Mouse (Mus musculus): ENCODE measurements around the gene Sept1. TPM values are rescaled to one million over a fixed set of nuclear protein-coding genes. Genes with fewer than 3 reads are reported as not detected.

Gene Sept1
- polyA plus RNA-seq, 1 experiment: 2.2 TPM

GRCm38 (mm10) chr7:127255965-127256364, 23.0 kb upstream of the Sept1 start:
- H3K36me3 ChIP-seq (ENCODE audit: control insufficient read depth, insufficient read depth): no peaks in the 10 kb centered on the region
- H3K4me2 ChIP-seq (ENCODE audit: low read depth): no peak overlapping the region
- TF ChIP-seq TCF3 (IDR thresholded peaks at IDR 0.05; ENCODE audit: insufficient read length, low read depth) (no peak), CEBPB (IDR thresholded peaks at IDR 0.05; ENCODE audit: insufficient read depth, poor library complexity, severe bottlenecking) (no peak), REST (IDR thresholded peaks at IDR 0.05; ENCODE audit: insufficient read depth, insufficient read length) (no peak), MYOG (IDR thresholded peaks at IDR 0.05; ENCODE audit: control insufficient read depth in 1 of 3, insufficient read depth in 1 of 3, insufficient read length in 2 of 3, low read depth in 2 of 3) (no peak), MYOD1 (IDR thresholded peaks at IDR 0.05; ENCODE audit: control insufficient read depth in 1 of 3, insufficient read length in 2 of 3, low read depth in 2 of 3) (no peak), POLR2AphosphoS2 (IDR thresholded peaks at IDR 0.05; ENCODE audit: insufficient read length, low read depth) (no peak), POLR2A (IDR thresholded peaks at IDR 0.05; ENCODE audit: insufficient read length, low read depth) (no peak), USF1 (IDR thresholded peaks at IDR 0.05; ENCODE audit: low read depth) (no peak), E2F4 (IDR thresholded peaks at IDR 0.05; ENCODE audit: insufficient read depth) (no peak), SRF (IDR thresholded peaks at IDR 0.05; ENCODE audit: control insufficient read depth, insufficient read length, low read depth) (no peak), TCF12 (IDR thresholded peaks at IDR 0.05; ENCODE audit: insufficient read depth, poor library complexity, severe bottlenecking) (no peak), MAX (IDR thresholded peaks at IDR 0.05; ENCODE audit: low read depth) (no peak)
- H3ac ChIP-seq (ENCODE audit: control insufficient read depth, insufficient read length): no peak overlapping the region
- H3K4me3 ChIP-seq: no peak overlapping the region
- H3K27me3 ChIP-seq (ENCODE audit: control insufficient read depth, insufficient read depth, insufficient read length): no peaks in the 10 kb centered on the region
- H3K79me2 ChIP-seq (ENCODE audit: control insufficient read depth, insufficient read depth): no peaks in the 10 kb centered on the region

GRCm38 (mm10) chr7:127255008-127255407, 22.1 kb upstream of the Sept1 start:
- peak overlapping the region; percentile 42 for H3ac ChIP-seq (ENCODE audit: control insufficient read depth, insufficient read length)
- H3K27me3 ChIP-seq (ENCODE audit: control insufficient read depth, insufficient read depth, insufficient read length): no peaks in the 10 kb centered on the region
- peak overlapping the region; percentile 23 for H3K4me3 ChIP-seq
- H3K36me3 ChIP-seq (ENCODE audit: control insufficient read depth, insufficient read depth): no peaks in the 10 kb centered on the region
- TF ChIP-seq POLR2AphosphoS2 (IDR thresholded peaks at IDR 0.05; ENCODE audit: insufficient read length, low read depth): no peak
- TF ChIP-seq REST (IDR thresholded peaks at IDR 0.05; ENCODE audit: insufficient read depth, insufficient read length): no peak
- no peaks in the 10 kb centered on the region for H3K79me2 ChIP-seq (ENCODE audit: control insufficient read depth, insufficient read depth)
- H3K4me2 ChIP-seq (ENCODE audit: low read depth): peak overlapping the region; percentile 92

- Histone ChIP-seq H3K4me2 (ENCODE audit: low read depth) (peak overlapping the region; percentile 92), H3K4me3 (peak overlapping the region; percentile 23), H3K27me3 (ENCODE audit: control insufficient read depth, insufficient read depth, insufficient read length) (no peaks in the 10 kb centered on the region), H3K79me2 (ENCODE audit: control insufficient read depth, insufficient read depth) (no peaks in the 10 kb centered on the region), H3K36me3 (ENCODE audit: control insufficient read depth, insufficient read depth) (no peaks in the 10 kb centered on the region), H3ac (ENCODE audit: control insufficient read depth, insufficient read length) (peak overlapping the region; percentile 42)
- peak; percentile 46 for TF ChIP-seq SRF (IDR thresholded peaks at IDR 0.05; ENCODE audit: control insufficient read depth, insufficient read length, low read depth)
- TF ChIP-seq POLR2AphosphoS2 (IDR thresholded peaks at IDR 0.05; ENCODE audit: insufficient read length, low read depth): peak; percentile 93
- TF ChIP-seq REST (IDR thresholded peaks at IDR 0.05; ENCODE audit: insufficient read depth, insufficient read length): no peak
- TF ChIP-seq E2F4 (IDR thresholded peaks at IDR 0.05; ENCODE audit: insufficient read depth): peak; percentile 74
- no peak for TF ChIP-seq USF1 (IDR thresholded peaks at IDR 0.05; ENCODE audit: low read depth)
- no peak for TF ChIP-seq MYOD1 (IDR thresholded peaks at IDR 0.05; ENCODE audit: control insufficient read depth in 1 of 3, insufficient read length in 2 of 3, low read depth in 2 of 3)
- TF ChIP-seq POLR2A (IDR thresholded peaks at IDR 0.05; ENCODE audit: insufficient read length, low read depth): peak; percentile 78
- no peak for TF ChIP-seq TCF12 (IDR thresholded peaks at IDR 0.05; ENCODE audit: insufficient read depth, poor library complexity, severe bottlenecking)
- no peak for TF ChIP-seq MAX (IDR thresholded peaks at IDR 0.05; ENCODE audit: low read depth)
- TF ChIP-seq TCF3 (IDR thresholded peaks at IDR 0.05; ENCODE audit: insufficient read length, low read depth): no peak
- peak in 1 of 3 experiments; percentile 21 for TF ChIP-seq MYOG (IDR thresholded peaks at IDR 0.05; ENCODE audit: control insufficient read depth in 1 of 3, insufficient read depth in 1 of 3, insufficient read length in 2 of 3, low read depth in 2 of 3)
Measured at GRCm38 (mm10) chr7:127253821-127254769, 21.2 kb upstream of the Sept1 start.

GRCm38 (mm10) chr7:127253341-127253740, 20.4 kb upstream of the Sept1 start:
- H3K27me3 ChIP-seq (ENCODE audit: control insufficient read depth, insufficient read depth, insufficient read length): no peaks in the 10 kb centered on the region
- H3K79me2 ChIP-seq (ENCODE audit: control insufficient read depth, insufficient read depth): no peaks in the 10 kb centered on the region
- H3K4me3 ChIP-seq: peak overlapping the region; percentile 23
- H3K4me2 ChIP-seq (ENCODE audit: low read depth): peak overlapping the region; percentile 92
- TF ChIP-seq E2F4 (IDR thresholded peaks at IDR 0.05; ENCODE audit: insufficient read depth) (no peak), REST (IDR thresholded peaks at IDR 0.05; ENCODE audit: insufficient read depth, insufficient read length) (no peak), TCF12 (IDR thresholded peaks at IDR 0.05; ENCODE audit: insufficient read depth, poor library complexity, severe bottlenecking) (no peak), TCF3 (IDR thresholded peaks at IDR 0.05; ENCODE audit: insufficient read length, low read depth) (no peak), SRF (IDR thresholded peaks at IDR 0.05; ENCODE audit: control insufficient read depth, insufficient read length, low read depth) (no peak), MYOD1 (IDR thresholded peaks at IDR 0.05; ENCODE audit: control insufficient read depth in 1 of 3, insufficient read length in 2 of 3, low read depth in 2 of 3) (no peak), POLR2AphosphoS2 (IDR thresholded peaks at IDR 0.05; ENCODE audit: insufficient read length, low read depth) (no peak), MYOG (IDR thresholded peaks at IDR 0.05; ENCODE audit: control insufficient read depth in 1 of 3, insufficient read depth in 1 of 3, insufficient read length in 2 of 3, low read depth in 2 of 3) (no peak), CEBPB (IDR thresholded peaks at IDR 0.05; ENCODE audit: insufficient read depth, poor library complexity, severe bottlenecking) (no peak), USF1 (IDR thresholded peaks at IDR 0.05; ENCODE audit: low read depth) (no peak), POLR2A (IDR thresholded peaks at IDR 0.05; ENCODE audit: insufficient read length, low read depth) (no peak), MAX (IDR thresholded peaks at IDR 0.05; ENCODE audit: low read depth) (no peak)
- peak overlapping the region; percentile 42 for H3ac ChIP-seq (ENCODE audit: control insufficient read depth, insufficient read length)
- no peaks in the 10 kb centered on the region for H3K36me3 ChIP-seq (ENCODE audit: control insufficient read depth, insufficient read depth)

Data from myocyte (in vitro differentiated cells).